Mouse (Mus musculus) right cerebral cortex, postnatal 36 days (tissue): ENCODE data around the gene Col5a3.

Source experiments
- DNase-seq, 2 experiments: peaks; one replicate each; pipeline ENCODE4 v3.0.0; 2022; ENCODE audit warnings: low spot score in 2 of 2, mixed read lengths in 1 of 2

The Col5a3 gene

GRCm38 (mm10) chr9:20805159-20805495, 9.7 kb downstream of the Col5a3 start:
- no peak for DNase-seq

- no peak for DNase-seq
These were observed 10.4 kb downstream of the Col5a3 start for GRCm38 (mm10) chr9:20804266-20805158.

GRCm38 (mm10) chr9:20794108-20794806, 20.6 kb downstream of the Col5a3 start:
- peak; percentile 62 to 66 for DNase-seq

GRCm38 (mm10) chr9:20790345-20790744, 24.5 kb downstream of the Col5a3 start:
- DNase-seq, result no peak

GRCm38 (mm10) chr9:20789651-20790050, 25.2 kb downstream of the Col5a3 start:
- DNase-seq, result no peak

- DNase-seq, result no peak
These were observed 26.9 kb downstream of the Col5a3 start for GRCm38 (mm10) chr9:20787992-20788391.

GRCm38 (mm10) chr9:20785055-20785454, 29.8 kb downstream of the Col5a3 start:
- DNase-seq, result no peak

GRCm38 (mm10) chr9:20781286-20781685, 33.6 kb downstream of the Col5a3 start:
- DNase-seq, result no peak

- no peak for DNase-seq
These were observed 49.6 kb downstream of the Col5a3 start for GRCm38 (mm10) chr9:20765274-20765673.

- DNase-seq, result no peak
These were observed 51.8 kb downstream of the Col5a3 start for GRCm38 (mm10) chr9:20763099-20763498.

GRCm38 (mm10) chr9:20762197-20762961, 52.5 kb downstream of the Col5a3 start:
- no peak for DNase-seq

GRCm38 (mm10) chr9:20761388-20761787, 53.5 kb downstream of the Col5a3 start:
- DNase-seq, result no peak

GRCm38 (mm10) chr9:20760813-20761212, 54.1 kb downstream of the Col5a3 start:
- peak in 1 of 2 experiments; percentile 19 for DNase-seq

- no peak for DNase-seq
These were observed 56.0 kb downstream of the Col5a3 start for GRCm38 (mm10) chr9:20758896-20759295.

GRCm38 (mm10) chr9:20758243-20758642, 56.6 kb downstream of the Col5a3 start:
- no peak for DNase-seq

GRCm38 (mm10) chr9:20757087-20757955, 57.5 kb downstream of the Col5a3 start:
- DNase-seq, result no peak

- no peak for DNase-seq
These were observed 58.7 kb downstream of the Col5a3 start for GRCm38 (mm10) chr9:20756081-20756700.

- DNase-seq, result no peak
These were observed 60.5 kb downstream of the Col5a3 start for GRCm38 (mm10) chr9:20754335-20754734.

GRCm38 (mm10) chr9:20751477-20752029, 63.3 kb downstream of the Col5a3 start:
- no peak for DNase-seq

- DNase-seq, result no peak
These were observed 65.7 kb downstream of the Col5a3 start for GRCm38 (mm10) chr9:20749213-20749612.
